In the genomic region with DNA sequence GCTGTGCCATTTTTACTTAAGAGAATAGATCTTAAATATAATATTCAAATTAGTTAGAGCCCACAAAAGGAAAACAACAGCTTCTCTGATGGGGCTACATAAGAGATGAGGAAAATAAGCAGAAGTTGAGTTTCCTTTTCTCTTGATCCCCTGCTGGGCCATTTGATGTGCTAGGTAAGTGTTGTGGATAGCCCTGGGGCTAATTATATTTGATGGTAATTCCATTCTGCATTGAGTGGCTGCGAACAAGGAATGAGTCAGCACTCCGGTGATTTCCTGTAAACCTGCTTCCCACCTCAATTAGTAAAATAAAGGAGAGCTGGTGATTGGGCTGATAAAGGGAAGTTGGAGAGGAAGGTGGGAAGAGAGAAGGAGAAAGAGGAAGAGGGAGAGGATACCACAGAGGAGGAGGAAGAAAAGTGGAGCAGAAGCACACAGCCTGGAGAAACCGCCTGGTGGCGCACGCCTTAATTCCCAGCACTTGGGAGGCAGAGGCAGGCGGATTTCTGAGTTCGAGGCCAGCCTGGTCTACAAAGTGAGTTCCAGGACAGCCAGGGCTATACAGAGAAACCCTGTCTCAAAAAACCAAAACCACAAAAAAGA, we compare ENCODE assay signal across 25 mouse cellular contexts. TPM values are rescaled to one million over a fixed set of nuclear protein-coding genes. Genes with fewer than 3 reads are reported as not detected.
A peak's percentile ranks its signal among the peaks of the same experiment; 100 is the strongest.
DNase-seq lines count a peak whose midpoint lies in the region; ATAC-seq and TF ChIP-seq lines count a peak whose summit lies in the region.
"Had no signal": no experiment of that assay in that cellular context is flagged by ENCODE, and none has a peak within 500 bp of the region (broad histone marks: within the 10 kb centered on the region; RNA-seq: fewer than 3 reads in every experiment).

No protein-coding gene starts in this region.

- H3K27ac ChIP-seq in ES-Bruce4 (ENCODE audit: insufficient read depth, low read length): peak overlapping the region; percentile 46; the same call in 1 of the 2 replicates
- H3K27ac ChIP-seq: embryonic facial prominence, embryonic 15.5 days; forebrain, embryonic 10.5 days; heart, embryonic 10.5 days; heart, embryonic 15.5 days had no signal

- TF ChIP-seq EP300 in ES-Bruce4 (IDR thresholded peaks at IDR 0.05; ENCODE audit: insufficient read depth, low read depth, low read length): no peak

- no peak overlapping the region for H3K4me3 ChIP-seq in ES-Bruce4 (ENCODE audit: low read depth, low read length)
- H3K4me3 ChIP-seq: embryonic facial prominence, embryonic 15.5 days; erythroblast, embryonic 14.5 days; forebrain, embryonic 10.5 days; heart, embryonic 10.5 days; heart, embryonic 15.5 days had no signal

- no peaks in the 10 kb centered on the region for H3K36me3 ChIP-seq in ES-Bruce4 (ENCODE audit: control insufficient read depth, insufficient read depth, low read length, poor library complexity, severe bottlenecking)
- H3K36me3 ChIP-seq: embryonic facial prominence, embryonic 15.5 days; forebrain, embryonic 10.5 days; heart, embryonic 10.5 days; heart, embryonic 15.5 days had no signal

- no peaks in the 10 kb centered on the region for H3K27me3 ChIP-seq in ES-Bruce4 (ENCODE audit: control insufficient read depth, insufficient read depth, low read length, poor library complexity, severe bottlenecking)
- H3K27me3 ChIP-seq: embryonic facial prominence, embryonic 15.5 days; heart, embryonic 15.5 days had no signal

- no peaks in the 10 kb centered on the region for H3K9me3 ChIP-seq in ES-Bruce4 (replicated peaks; ENCODE audit: control insufficient read depth, insufficient read depth, low read length, poor library complexity, severe bottlenecking)
- H3K9me3 ChIP-seq: embryonic facial prominence, embryonic 15.5 days; forebrain, embryonic 10.5 days; heart, embryonic 10.5 days; heart, embryonic 15.5 days had no signal

- no peak overlapping the region for H3K9ac ChIP-seq in ES-Bruce4 (ENCODE audit: low read depth, poor library complexity, severe bottlenecking)
- H3K9ac ChIP-seq: embryonic facial prominence, embryonic 15.5 days; heart, embryonic 15.5 days had no signal

- peak; percentile 36 for TF ChIP-seq CTCF in ES-Bruce4 (IDR thresholded peaks at IDR 0.05; ENCODE audit: low read depth, low read length)

- H3K4me1 ChIP-seq in ES-Bruce4 (ENCODE audit: control insufficient read depth, insufficient read depth, low read length): peaks cover 2% of the 10 kb centered on the region
- H3K4me1 ChIP-seq: embryonic facial prominence, embryonic 15.5 days; forebrain, embryonic 10.5 days; heart, embryonic 10.5 days; heart, embryonic 15.5 days had no signal

- peak; percentile 96 for ATAC-seq in granulocyte monocyte progenitor cell, adult 5-6 weeks (replicated peaks; ENCODE audit: poor library complexity, severe bottlenecking)
- ATAC-seq: CD4-positive, CD25-positive, alpha-beta regulatory T cell, adult 4 months; forebrain, embryonic 14.5 days; hindbrain, embryonic 16.5 days; inflammation-experienced regulatory T-cells, adult 6 months; intestine, postnatal 0 days had no signal

- DNase-seq in 416B (ENCODE audit: low read depth): peak; percentile 26
- peak; percentile 31 for DNase-seq in MEL-GATA-1-ER (ENCODE audit: extremely low read depth, low read depth)
- no peak for DNase-seq in testis, postnatal 10 days (ENCODE audit: low spot score)
- no peak for DNase-seq in heart, adult 9 months (ENCODE audit: low spot score in 2 of 2)
- DNase-seq in gastrocnemius, postnatal 10 days: no peak
- DNase-seq in gastrocnemius, postnatal 25 days: no peak
- DNase-seq: adrenal gland, adult 2 months; adrenal gland, postnatal 36 days; B cell, adult 2 months; cerebellum, adult 2 months; cerebellum, postnatal 10 days; embryo, embryonic 11 days; kidney, adult 8-10 months had no signal

- TF ChIP-seq POLR2A in ES-Bruce4 (IDR thresholded peaks at IDR 0.05; ENCODE audit: insufficient read depth, low read length): no peak

RNA-seq across cellular contexts. Expression of gene Ddx58, which starts 6.5 kb away (rescaled TPM):
- 43.6 and 45.1 TPM in 2 replicates for polyA plus RNA-seq in ES-Bruce4 (2011; ENCODE audit: insufficient read depth, insufficient read length, low read depth, missing spikeins)
- total RNA-seq in granulocyte monocyte progenitor cell, adult 5-6 weeks (2014; fragmentation: Nextera tagmentation): 9.3 and 14.1 TPM in 2 replicates
- 5.4 and 10.7 TPM in 2 replicates for total RNA-seq in granulocyte monocyte progenitor cell, adult 5-6 weeks (2017)
- 1 to 10 TPM; 3.8 to 6.3 TPM for total RNA-seq in gastrocnemius, postnatal 10 days (2021)
- total RNA-seq in gastrocnemius, postnatal 25 days (2021): 1 to 10 TPM; 2.1 to 3.5 TPM

RNA-seq across cellular contexts. Expression of gene Smim27, which starts 36.2 kb away (rescaled TPM):
- 4.4 and 4.5 TPM in 2 replicates for polyA plus RNA-seq in ES-Bruce4 (2011; ENCODE audit: insufficient read depth, insufficient read length, low read depth, missing spikeins)
- 20.5 and 35.3 TPM in 2 replicates for total RNA-seq in granulocyte monocyte progenitor cell, adult 5-6 weeks (2014; fragmentation: Nextera tagmentation)
- total RNA-seq in granulocyte monocyte progenitor cell, adult 5-6 weeks (2017): 1.4 and 8.9 TPM in 2 replicates
- total RNA-seq in gastrocnemius, postnatal 10 days (2021): 10 to 100 TPM; 46.8 to 64.0 TPM
- total RNA-seq in gastrocnemius, postnatal 25 days (2021): 10 to 100 TPM; 42.3 to 45.2 TPM

RNA-seq across cellular contexts. Expression of gene Topors, which starts 36.5 kb away (rescaled TPM):
- polyA plus RNA-seq in ES-Bruce4 (2011; ENCODE audit: insufficient read depth, insufficient read length, low read depth, missing spikeins): 62.2 and 66.3 TPM in 2 replicates
- total RNA-seq in granulocyte monocyte progenitor cell, adult 5-6 weeks (2014; fragmentation: Nextera tagmentation): 37.2 and 41.3 TPM in 2 replicates
- total RNA-seq in granulocyte monocyte progenitor cell, adult 5-6 weeks (2017): 93.1 and 94.7 TPM in 2 replicates
- total RNA-seq in gastrocnemius, postnatal 10 days (2021): 10 to 100 TPM; 13.1 to 15.9 TPM
- total RNA-seq in gastrocnemius, postnatal 25 days (2021): 1 to 10 TPM; 7.0 to 7.4 TPM

RNA-seq across cellular contexts. Expression of gene Ndufb6, which starts 46.1 kb away (rescaled TPM):
- polyA plus RNA-seq in ES-Bruce4 (2011; ENCODE audit: insufficient read depth, insufficient read length, low read depth, missing spikeins): 151 and 188 TPM in 2 replicates
- total RNA-seq in granulocyte monocyte progenitor cell, adult 5-6 weeks (2014; fragmentation: Nextera tagmentation): 158 and 183 TPM in 2 replicates
- total RNA-seq in granulocyte monocyte progenitor cell, adult 5-6 weeks (2017): 46.9 and 72.7 TPM in 2 replicates
- 100 to 1,000 TPM; 196 to 243 TPM for total RNA-seq in gastrocnemius, postnatal 10 days (2021)
- 100 to 1,000 TPM; 276 to 279 TPM for total RNA-seq in gastrocnemius, postnatal 25 days (2021)

Comparison
In these comparisons a context has a peak if more than half of its experiments do, and no peak if none do; other contexts are left out.
1. DNase-seq: peak in 416B (single experiment) and MEL-GATA-1-ER (single experiment); none in testis, postnatal 10 days (single experiment), heart, adult 9 months (0 of 2), gastrocnemius, postnatal 10 days (single experiment) and gastrocnemius, postnatal 25 days (single experiment).